Mouse (Mus musculus) C2C12 (cell line): ENCODE measurements around the gene Isca1. TPM values are rescaled to one million over a fixed set of nuclear protein-coding genes. Genes with fewer than 3 reads are reported as not detected.
"Not testable (repeated sequence)": the region's sequence is repeated elsewhere in the genome, so short reads cannot be mapped to it uniquely, and the experiment has no call there.

Experiments
- H3K27me3 ChIP-seq: one replicate; pipeline ENCODE4 v1.6.1; 2011; ENCODE audit not compliant: control insufficient read depth, insufficient read depth, insufficient read length
- H3K36me3 ChIP-seq: one replicate; pipeline ENCODE4 v1.6.1; 2011; ENCODE audit not compliant: control insufficient read depth, insufficient read depth
- H3K4me3 ChIP-seq: one replicate; pipeline ENCODE4 v1.5.1; 2011; ENCODE audit warnings: mild to moderate bottlenecking, control low read depth; ENCODE audit not compliant: poor library complexity, insufficient read depth, severe bottlenecking
- H3K79me2 ChIP-seq: one replicate; pipeline ENCODE4 v1.6.1; 2011; ENCODE audit not compliant: control insufficient read depth, insufficient read depth
- H3K79me3 ChIP-seq: one replicate; pipeline ENCODE4 v1.6.1; 2011; ENCODE audit warnings: low read depth, control low read depth
- H3ac ChIP-seq: one replicate; pipeline ENCODE3; 2011; ENCODE audit warnings: low read depth; ENCODE audit not compliant: control insufficient read depth, insufficient read length
- CEBPB ChIP-seq: IDR thresholded peaks from one replicate; pipeline ENCODE4 v1.6.1; 2011; ENCODE audit warnings: low read depth, mild to moderate bottlenecking, control low read depth, moderate library complexity
- CTCF ChIP-seq: IDR thresholded peaks from one replicate; pipeline ENCODE4 v1.5.1; 2011; ENCODE audit not compliant: control insufficient read depth, insufficient read depth, insufficient read length
- FOSL1 ChIP-seq: IDR thresholded peaks from one replicate; pipeline ENCODE4 v1.8.0; 2011; ENCODE audit warnings: mild to moderate bottlenecking, low read length; ENCODE audit not compliant: poor library complexity, insufficient read depth, severe bottlenecking
- MAX ChIP-seq: IDR thresholded peaks from one replicate; pipeline ENCODE4 v1.6.1; 2011; ENCODE audit warnings: mild to moderate bottlenecking, control low read depth
- MYOD1 ChIP-seq: IDR thresholded peaks from one replicate; pipeline ENCODE4 v1.6.1; 2011; ENCODE audit warnings: low read depth; ENCODE audit not compliant: control insufficient read depth, insufficient read length
- MYOG ChIP-seq: IDR thresholded peaks from one replicate; pipeline ENCODE4 v1.6.1; 2011; ENCODE audit not compliant: control insufficient read depth, insufficient read length; ENCODE audit errors: extremely low read depth
- USF1 ChIP-seq: IDR thresholded peaks from one replicate; pipeline ENCODE4 v1.6.1; 2011; ENCODE audit warnings: low read depth, mild to moderate bottlenecking, control low read depth, moderate library complexity
- polyA plus RNA-seq: library from polyadenylated mRNA; unstranded; fragments of >200 nt; fragmentation: generic; extraction: Trizol; gene quantifications from one replicate; pipeline ENCODE4 v1.2.1, GENCODE M21; 2012; ENCODE audit warnings: missing spikeins

The Isca1 gene
- polyA plus RNA-seq, 1 experiment: 43.2 TPM

GRCm38 (mm10) chr13:59798306-59798705 lies 28.7 kb upstream of the Isca1 start:
- Histone ChIP-seq H3ac (no peak overlapping the region), H3K79me2 (no peaks in the 10 kb centered on the region), H3K4me3 (no peak overlapping the region), H3K79me3 (no peaks in the 10 kb centered on the region), H3K27me3 (no peaks in the 10 kb centered on the region), H3K36me3 (peaks cover 75% of the 10 kb centered on the region)
- TF ChIP-seq CTCF (no peak), MYOD1 (no peak), CEBPB (no peak), FOSL1 (no peak), MAX (no peak), USF1 (no peak)

DNA sequence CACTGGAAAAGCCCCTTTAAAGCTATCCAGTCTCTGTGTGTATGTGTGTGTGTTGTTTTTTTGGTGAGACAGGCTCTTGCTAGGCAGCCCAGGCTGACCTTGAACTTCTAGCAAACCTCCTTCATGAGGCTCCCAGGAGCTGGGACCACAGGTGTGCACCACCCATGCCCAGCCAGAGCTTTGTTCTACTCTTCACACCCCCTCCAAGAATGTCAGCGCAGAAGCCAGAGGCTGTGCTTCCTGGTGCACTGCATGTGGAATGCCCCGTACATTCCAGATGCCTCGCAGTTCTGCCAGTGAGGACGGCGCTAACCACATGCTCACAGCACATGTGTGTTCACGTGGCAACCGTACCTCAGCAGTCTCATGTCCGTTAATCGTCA lies 26.8 kb upstream of the Isca1 start:
- Histone ChIP-seq H3K79me3 (no peaks in the 10 kb centered on the region), H3K79me2 (no peaks in the 10 kb centered on the region), H3K36me3 (peaks cover 72% of the 10 kb centered on the region), H3K27me3 (no peaks in the 10 kb centered on the region), H3ac (no peak overlapping the region), H3K4me3 (no peak overlapping the region)
- TF ChIP-seq MYOG: no peak
- TF ChIP-seq FOSL1: no peak
- no peak for TF ChIP-seq MYOD1
- no peak for TF ChIP-seq USF1
- TF ChIP-seq CEBPB: no peak
- no peak for TF ChIP-seq CTCF
- TF ChIP-seq MAX: no peak

- Histone ChIP-seq H3K79me2 (no peaks in the 10 kb centered on the region), H3K4me3 (no peak overlapping the region), H3ac (no peak overlapping the region), H3K36me3 (peaks cover 71% of the 10 kb centered on the region), H3K27me3 (no peaks in the 10 kb centered on the region), H3K79me3 (no peaks in the 10 kb centered on the region)
- TF ChIP-seq CTCF (no peak), MYOG (no peak), CEBPB (no peak)
Measured at GRCm38 (mm10) chr13:59795807-59796465, 26.3 kb upstream of the Isca1 start.

DNA sequence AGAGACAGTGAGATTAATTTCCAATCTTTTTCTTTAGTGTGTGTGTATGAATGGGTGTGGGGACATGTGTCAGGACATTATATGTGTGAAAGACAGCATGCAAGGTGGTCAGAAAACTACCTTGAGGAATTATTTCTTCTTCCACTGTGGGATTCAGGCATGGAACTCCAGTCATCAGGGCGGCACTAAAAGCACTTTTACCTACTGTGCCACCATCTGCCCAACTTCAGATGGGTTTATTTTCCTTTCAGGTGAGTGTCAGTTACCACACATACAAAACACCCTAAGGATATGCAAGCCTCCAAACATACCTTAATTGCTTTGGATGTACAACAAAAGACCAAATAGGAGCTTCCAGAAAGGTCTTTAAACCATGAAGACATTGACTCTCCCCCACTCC lies 25.2 kb upstream of the Isca1 start:
- H3K27me3 ChIP-seq: no peaks in the 10 kb centered on the region
- no peaks in the 10 kb centered on the region for H3K79me2 ChIP-seq
- no peak overlapping the region for H3K4me3 ChIP-seq
- H3K36me3 ChIP-seq: peaks cover 69% of the 10 kb centered on the region
- no peak for TF ChIP-seq MAX
- no peak for TF ChIP-seq MYOD1
- TF ChIP-seq CEBPB: no peak
- no peak for TF ChIP-seq CTCF
- TF ChIP-seq MYOG: no peak
- no peak for TF ChIP-seq USF1
- no peak for TF ChIP-seq FOSL1
- no peaks in the 10 kb centered on the region for H3K79me3 ChIP-seq
- no peak overlapping the region for H3ac ChIP-seq

- Histone ChIP-seq H3K27me3 (no peaks in the 10 kb centered on the region), H3K79me3 (no peaks in the 10 kb centered on the region), H3ac (no peak within 1 kb of the TSS), H3K79me2 (no peaks in the 10 kb centered on the region), H3K36me3 (peaks cover 96% of the 10 kb centered on the region), H3K4me3 (no peak within 1 kb of the TSS)
- TF ChIP-seq CEBPB (no peak), MYOD1 (no peak), USF1 (no peak), MAX (no peak), MYOG (no peak), FOSL1 (no peak), CTCF (no peak)
Measured at GRCm38 (mm10) chr13:59782145-59782544, 12.5 kb upstream of the Isca1 start, which contains the start of gene Gm49354. TSS of gene Gm49354 (minus strand) at chr13:59782245.

DNA sequence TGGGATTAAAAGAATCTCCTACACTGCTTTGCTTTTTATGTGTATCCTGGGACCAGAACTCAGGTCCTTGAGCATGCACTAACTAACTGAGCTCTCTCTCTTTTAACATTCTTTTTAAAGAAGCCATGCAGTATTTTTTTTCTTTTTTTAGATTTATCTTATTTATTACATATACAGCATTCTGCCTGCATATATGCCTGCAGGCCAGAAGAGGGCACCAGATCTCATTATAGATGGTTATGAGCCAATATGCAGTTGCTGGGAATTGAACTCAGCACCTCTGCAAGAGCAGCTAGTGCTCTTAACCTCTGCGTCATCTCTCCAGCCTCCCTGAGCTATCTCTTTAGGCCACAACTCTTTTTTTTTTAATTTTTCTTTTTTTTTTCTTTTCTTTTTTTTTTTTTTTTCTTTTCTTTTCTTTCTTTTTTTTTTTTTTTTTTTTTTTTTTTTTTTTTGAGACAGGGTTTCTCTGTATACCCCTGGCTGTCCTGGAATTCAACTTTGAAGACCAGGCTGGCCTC lies 10.2 kb upstream of the Isca1 start:
- not testable (repeated sequence) for H3K79me2 ChIP-seq, H3K79me3 ChIP-seq, H3K4me3 ChIP-seq, H3K27me3 ChIP-seq, H3ac ChIP-seq
- peaks cover 90% of the 10 kb centered on the region for H3K36me3 ChIP-seq
